Mouse (Mus musculus) spleen, adult 18-20 months (tissue): Measurements from ENCODE around the gene D5Ertd577e.
"Not testable (repeated sequence)": the region's sequence is repeated elsewhere in the genome, so short reads cannot be mapped to it uniquely, and the experiment has no call there.

Experiments
- DNase-seq, 2 experiments: peaks; one replicate each; pipeline ENCODE4 v3.0.0; 2022; ENCODE audit warnings: mixed read lengths in 2 of 2

D5Ertd577e gene

GRCm38 (mm10) chr5:95456506-95456905 is at the start of gene D5Ertd577e:
D5Ertd577e (plus strand) TSS chr5:95456806.
- not testable (repeated sequence) for DNase-seq

- DNase-seq = not testable (repeated sequence)
These were observed 53.9 kb downstream of the D5Ertd577e start, which contains the start of gene Gm3286 for GRCm38 (mm10) chr5:95510458-95510857. Gm3286 (plus strand) TSS chr5:95510758.
